Mouse (Mus musculus) forebrain, embryonic 16.5 days (tissue): ENCODE measurements around the gene Gm20518. TPM values are rescaled to one million over a fixed set of nuclear protein-coding genes. Genes with fewer than 3 reads are reported as not detected.
A peak's percentile ranks its signal among the peaks of the same experiment; 100 is the strongest.

Source experiments
- ATAC-seq: fragments of 200-750 bp; cut with Nextera tagmentation; 2 replicates; pipeline ENCODE4 v1.8.0; 2017; ENCODE audit warnings: mild to moderate bottlenecking, moderate library complexity
- H3K27ac ChIP-seq: fragments of 300-500 bp; sonication (generic); 2 replicates; pipeline ENCODE4 v1.5.1; 2014; ENCODE audit warnings: low read length, control low read depth
- H3K27me3 ChIP-seq: fragments of 300-500 bp; sonication (generic); replicated peaks from 2 replicates; pipeline ENCODE4 v1.6.1; 2014; ENCODE audit warnings: low read length; ENCODE audit not compliant: control insufficient read depth, insufficient read depth
- H3K36me3 ChIP-seq: fragments of 300-500 bp; sonication (generic); 2 replicates; pipeline ENCODE4 v1.6.1; 2014; ENCODE audit not compliant: control insufficient read depth, insufficient read depth
- H3K4me1 ChIP-seq: fragments of 300-500 bp; sonication (generic); replicated peaks from 2 replicates; pipeline ENCODE4 v1.6.1; 2014; ENCODE audit warnings: low read length; ENCODE audit not compliant: control insufficient read depth, insufficient read depth
- H3K4me2 ChIP-seq: fragments of 300-500 bp; sonication (generic); 2 replicates; pipeline ENCODE4 v1.6.1; 2014; ENCODE audit warnings: mild to moderate bottlenecking, low read length, control low read depth
- H3K4me3 ChIP-seq: fragments of 300-500 bp; sonication (generic); replicated peaks from 2 replicates; pipeline ENCODE4 v1.5.1; 2014; ENCODE audit warnings: mild to moderate bottlenecking, low read length, control low read depth
- H3K9ac ChIP-seq: fragments of 300-500 bp; sonication (generic); replicated peaks from 2 replicates; pipeline ENCODE4 v1.6.1; 2014; ENCODE audit warnings: low read depth, low read length, control low read depth
- H3K9me3 ChIP-seq: fragments of 300-500 bp; sonication (generic); 2 replicates; pipeline ENCODE4 v1.6.1; 2016; ENCODE audit warnings: low read length; ENCODE audit not compliant: control insufficient read depth
- WGBS: fragments of 180-500 bp; shearing (Covaris S2); extraction: QIAGEN DNeasy Blood & Tissue Kit; methylation state at CpG from one replicate; pipeline ENCODE4 v1.1.7; 2014; 5-methylcytosine and 5-hydroxymethylcytosine counted together
- polyA plus RNA-seq: library from polyadenylated mRNA; unstranded; fragments of >200 nt; fragmentation: Nextera tagmentation; extraction: Ambion mirVana; gene quantifications from 2 replicates; pipeline ENCODE4 v1.2.1, GENCODE M21; 2015

Gm20518 gene
- polyA plus RNA-seq, 1 experiment from 2014 or later, result 1.1 TPM

DNA sequence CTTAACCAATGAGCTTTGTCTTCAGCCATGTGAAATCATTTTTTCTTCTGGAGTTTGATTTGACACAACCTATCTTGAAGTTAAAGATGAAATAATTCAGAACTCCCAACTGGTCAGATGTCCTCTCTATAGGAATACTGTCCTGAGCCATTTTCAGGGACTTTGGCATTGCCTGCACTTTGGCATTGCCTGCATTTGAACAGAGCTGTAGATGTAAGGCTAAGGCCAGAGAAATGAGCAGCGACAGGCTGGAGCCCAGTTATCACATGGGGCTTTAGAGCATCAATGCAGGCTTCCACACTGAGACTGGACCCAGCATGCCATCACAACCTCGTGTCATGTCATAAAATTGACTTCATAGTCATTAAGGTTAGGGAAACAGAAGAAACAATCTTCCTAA, 38.2 kb downstream of the Gm20518 start:
- no peak overlapping the region for H3K27ac ChIP-seq
- WGBS, result 87% methylated on average over 2 of the region's 2 CpGs
- no peaks in the 10 kb centered on the region for H3K9me3 ChIP-seq
- no peak overlapping the region for H3K4me2 ChIP-seq
- no peaks in the 10 kb centered on the region for H3K4me1 ChIP-seq
- peaks cover 34% of the 10 kb centered on the region for H3K36me3 ChIP-seq
- H3K27me3 ChIP-seq, result no peaks in the 10 kb centered on the region
- no peak overlapping the region for H3K4me3 ChIP-seq
- no peak overlapping the region for H3K9ac ChIP-seq
- ATAC-seq, result no peak

DNA sequence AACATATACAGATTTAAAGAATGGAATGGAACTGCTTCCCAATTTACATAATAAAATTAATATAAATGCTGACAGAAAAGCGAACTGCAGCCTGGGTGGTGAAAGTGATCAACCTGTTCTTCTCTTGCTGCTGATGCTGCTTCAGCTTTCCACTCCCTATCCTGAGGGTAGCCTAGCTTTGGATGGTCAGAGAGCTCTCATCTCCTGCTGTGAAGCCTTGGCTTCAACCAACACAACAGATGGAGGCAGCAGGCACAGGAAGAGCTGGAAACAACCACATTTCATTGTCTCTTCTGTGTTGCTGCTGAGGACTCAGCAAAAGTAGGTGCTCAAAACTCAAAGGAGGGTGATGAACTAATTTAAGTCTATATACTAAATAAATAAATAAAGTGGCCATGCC, 39.6 kb downstream of the Gm20518 start:
- WGBS, result 100% methylated on average over 1 of the region's 1 CpGs
- Histone ChIP-seq H3K27me3 (no peaks in the 10 kb centered on the region), H3K4me3 (no peak overlapping the region), H3K9me3 (no peaks in the 10 kb centered on the region), H3K4me2 (no peak overlapping the region), H3K9ac (no peak overlapping the region), H3K27ac (no peak overlapping the region), H3K4me1 (no peaks in the 10 kb centered on the region), H3K36me3 (peaks cover 26% of the 10 kb centered on the region)
- ATAC-seq, result no peak

DNA sequence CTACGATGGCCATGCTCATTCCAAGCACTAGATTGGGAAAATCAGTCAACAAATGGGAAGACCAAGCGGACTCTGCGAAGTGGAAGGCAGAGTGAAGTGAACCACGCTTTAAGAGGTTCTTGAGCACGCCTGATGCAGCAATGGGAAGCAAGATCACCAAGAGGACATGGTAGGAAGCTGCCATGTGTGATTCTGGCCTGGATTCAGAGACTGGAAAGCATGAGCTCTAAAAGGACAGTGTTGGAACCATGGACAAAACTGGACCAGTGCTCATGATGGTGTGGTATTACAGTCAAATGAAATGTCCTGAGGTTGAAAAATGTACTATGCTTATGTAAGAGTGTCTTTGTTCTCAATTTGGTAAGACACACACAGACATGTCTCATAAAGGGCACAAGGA, 40.1 kb downstream of the Gm20518 start:
- Histone ChIP-seq H3K9me3 (no peaks in the 10 kb centered on the region), H3K4me1 (no peaks in the 10 kb centered on the region), H3K27me3 (no peaks in the 10 kb centered on the region), H3K4me2 (no peak overlapping the region), H3K9ac (no peak overlapping the region), H3K4me3 (no peak overlapping the region), H3K27ac (no peak overlapping the region), H3K36me3 (peaks cover 27% of the 10 kb centered on the region)
- 93% methylated on average over 5 of the region's 5 CpGs for WGBS
- no peak for ATAC-seq

DNA sequence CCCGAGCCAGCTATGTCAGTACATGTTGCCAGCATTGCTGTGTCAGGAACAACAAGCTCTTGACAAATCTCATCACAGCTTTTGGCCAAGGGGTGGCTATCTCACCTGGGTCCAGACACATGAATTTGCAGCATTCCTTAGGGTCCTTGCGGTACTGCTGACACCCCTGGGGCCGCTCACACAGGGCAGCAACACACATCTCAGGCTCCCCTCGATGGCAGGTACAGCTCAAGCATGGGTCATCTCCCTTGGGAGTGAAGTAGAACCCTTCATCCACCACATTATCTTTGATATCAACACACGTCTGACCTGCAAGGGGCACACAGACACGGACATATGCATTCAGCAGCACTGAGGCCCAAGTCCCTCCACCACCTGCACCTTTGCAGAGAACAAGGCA, 42.0 kb downstream of the Gm20518 start:
- Histone ChIP-seq H3K9me3 (no peaks in the 10 kb centered on the region), H3K27me3 (no peaks in the 10 kb centered on the region), H3K4me3 (no peak overlapping the region), H3K4me1 (no peaks in the 10 kb centered on the region), H3K27ac (no peak overlapping the region), H3K4me2 (no peak overlapping the region), H3K36me3 (peaks cover 31% of the 10 kb centered on the region), H3K9ac (no peak overlapping the region)
- 86% methylated on average over 6 of the region's 6 CpGs for WGBS
- ATAC-seq, result no peak

DNA sequence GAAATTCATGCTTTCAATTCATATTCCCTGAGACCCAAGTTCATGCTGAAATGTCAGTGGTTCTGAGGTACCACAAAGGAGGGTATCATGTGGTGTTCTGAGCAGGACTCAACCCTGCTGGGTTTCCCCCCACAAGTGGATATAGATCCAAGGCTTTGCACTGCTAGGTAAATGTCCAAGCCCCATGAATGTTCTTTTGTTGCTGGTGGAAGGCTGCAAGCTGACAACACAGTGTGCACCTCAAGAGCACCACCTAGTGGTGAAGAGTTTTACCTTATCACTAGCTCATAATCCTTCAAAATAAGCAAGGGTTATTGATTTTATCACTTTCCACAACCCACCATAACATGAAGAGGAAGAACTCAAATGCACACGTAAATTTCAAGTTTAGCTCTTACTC, 42.5 kb downstream of the Gm20518 start:
- no peak overlapping the region for H3K4me2 ChIP-seq
- 31% methylated on average over 1 of the region's 1 CpGs for WGBS
- H3K4me3 ChIP-seq, result no peak overlapping the region
- no peaks in the 10 kb centered on the region for H3K9me3 ChIP-seq
- no peaks in the 10 kb centered on the region for H3K4me1 ChIP-seq
- peak; percentile 75 for ATAC-seq
- H3K36me3 ChIP-seq, result peaks cover 29% of the 10 kb centered on the region
- peak overlapping the region; percentile 56 for H3K27ac ChIP-seq
- H3K27me3 ChIP-seq, result no peaks in the 10 kb centered on the region
- H3K9ac ChIP-seq, result no peak overlapping the region

DNA sequence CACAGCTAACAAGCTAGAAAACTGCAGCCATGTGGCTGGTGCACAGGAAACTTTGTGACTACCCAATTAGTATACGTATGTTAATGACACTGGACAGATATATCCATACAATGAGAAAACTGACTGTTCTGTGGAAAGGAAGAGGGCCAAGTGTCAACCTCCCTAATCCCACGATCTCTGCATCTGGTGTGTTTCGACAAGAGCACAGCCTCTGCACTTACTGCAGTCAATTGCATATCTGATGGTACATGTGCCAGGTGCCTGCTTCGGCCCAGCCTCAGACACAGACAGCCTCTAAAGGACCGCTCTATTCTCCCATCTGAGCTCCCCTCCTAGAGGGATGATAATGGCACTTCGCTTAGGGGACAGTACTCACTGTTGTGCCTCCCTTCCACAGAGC, 43.0 kb downstream of the Gm20518 start:
- Histone ChIP-seq H3K9ac (no peak overlapping the region), H3K36me3 (peaks cover 32% of the 10 kb centered on the region), H3K4me1 (no peaks in the 10 kb centered on the region), H3K4me3 (no peak overlapping the region), H3K27me3 (no peaks in the 10 kb centered on the region), H3K9me3 (no peaks in the 10 kb centered on the region), H3K4me2 (no peak overlapping the region), H3K27ac (peak overlapping the region; percentile 56)
- WGBS, result 94% methylated on average over 6 of the region's 6 CpGs
- 0 out of 2 replicates have a peak, but pooled peaks have one; percentile 19 for ATAC-seq

DNA sequence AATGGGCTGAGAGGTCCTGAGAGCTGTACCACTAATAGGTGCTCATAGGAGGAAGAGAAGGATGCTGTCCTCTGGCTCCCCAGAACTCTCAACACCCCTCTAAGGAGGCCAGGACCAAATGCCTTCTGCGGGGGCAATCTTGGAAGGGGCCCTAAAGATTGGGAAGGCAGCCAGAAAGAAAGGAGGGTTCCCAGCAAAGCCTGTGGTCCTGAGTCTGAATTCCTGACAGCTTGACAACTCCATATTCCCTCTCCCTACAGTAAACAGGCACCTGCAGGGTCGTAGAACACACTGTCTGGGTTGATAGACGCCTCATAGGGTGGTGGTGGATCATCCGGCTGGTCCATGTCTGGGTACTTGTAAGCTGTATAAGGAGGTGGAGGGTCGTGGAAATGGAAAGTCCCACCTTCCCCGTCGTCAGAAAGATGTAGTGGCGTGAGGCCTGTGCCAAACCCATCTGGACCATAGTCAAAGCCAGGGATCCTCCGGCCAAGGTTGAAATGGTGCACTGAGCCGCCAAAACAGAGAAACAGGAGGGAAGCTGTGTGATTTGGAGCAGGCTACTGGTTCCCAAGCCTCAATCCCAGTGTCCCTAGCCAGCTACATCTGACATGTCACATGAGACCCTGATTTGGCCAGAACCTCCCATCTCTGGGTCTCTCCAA, 47.6 kb downstream of the Gm20518 start:
- Histone ChIP-seq H3K4me3 (no peak overlapping the region), H3K27me3 (no peaks in the 10 kb centered on the region), H3K4me2 (no peak overlapping the region), H3K9ac (no peak overlapping the region), H3K4me1 (no peaks in the 10 kb centered on the region), H3K27ac (no peak overlapping the region), H3K36me3 (peaks cover 37% of the 10 kb centered on the region), H3K9me3 (no peaks in the 10 kb centered on the region)
- no peak for ATAC-seq
- 89% methylated on average over 10 of the region's 10 CpGs for WGBS

DNA sequence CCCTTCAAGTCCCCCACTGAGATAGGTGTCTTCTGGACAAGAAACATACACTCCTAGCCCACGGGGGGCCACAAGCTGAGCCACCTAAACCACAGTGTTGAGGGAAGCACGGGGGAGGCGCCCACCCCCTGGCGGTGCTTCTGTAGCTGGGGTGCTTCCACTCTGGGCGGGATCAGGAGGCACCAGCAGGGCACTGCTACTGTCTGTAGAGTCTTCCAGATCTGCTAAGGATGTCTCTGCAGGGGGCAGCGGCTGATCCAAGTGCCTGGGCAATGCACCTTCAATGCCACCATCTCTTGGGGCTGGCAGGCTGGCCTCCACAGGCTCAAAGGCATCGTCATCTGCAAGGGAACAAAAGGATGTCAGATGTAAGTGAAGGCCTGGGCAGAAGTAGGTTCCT, 49.0 kb downstream of the Gm20518 start:
- H3K4me2 ChIP-seq, result no peak overlapping the region
- H3K9ac ChIP-seq, result no peak overlapping the region
- ATAC-seq, result no peak
- no peaks in the 10 kb centered on the region for H3K4me1 ChIP-seq
- no peaks in the 10 kb centered on the region for H3K9me3 ChIP-seq
- no peak overlapping the region for H3K27ac ChIP-seq
- H3K36me3 ChIP-seq, result peaks cover 37% of the 10 kb centered on the region
- WGBS, result 95% methylated on average over 7 of the region's 7 CpGs
- no peak overlapping the region for H3K4me3 ChIP-seq
- H3K27me3 ChIP-seq, result no peaks in the 10 kb centered on the region

DNA sequence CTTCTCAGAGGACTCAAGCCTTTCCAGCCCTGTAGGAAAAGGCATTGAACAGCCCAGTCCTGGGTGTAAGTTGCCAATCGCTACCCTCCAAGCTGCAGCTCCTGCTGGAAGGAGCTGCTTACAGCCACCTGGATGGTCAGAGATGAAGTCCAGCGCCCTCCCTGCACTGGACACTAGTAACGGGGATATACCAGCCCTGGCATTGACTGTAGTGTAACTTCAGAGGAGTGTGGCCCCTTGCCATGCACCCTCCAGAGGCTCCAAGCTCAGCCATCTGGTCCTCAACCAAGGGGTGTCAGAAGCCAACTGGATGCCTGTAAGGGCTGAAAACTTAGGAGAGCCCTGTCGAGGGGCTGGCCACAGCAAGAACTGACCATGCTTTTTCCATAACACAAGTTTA, 51.5 kb downstream of the Gm20518 start:
- Histone ChIP-seq H3K4me3 (no peak overlapping the region), H3K9me3 (no peaks in the 10 kb centered on the region), H3K4me2 (no peak overlapping the region), H3K9ac (no peak overlapping the region), H3K36me3 (peaks cover 22% of the 10 kb centered on the region), H3K4me1 (0 out of 2 replicates have a peak, but pooled peaks cover 2% of the 10 kb centered on the region), H3K27me3 (peaks cover 17% of the 10 kb centered on the region), H3K27ac (no peak overlapping the region)
- no peak for ATAC-seq
- 84% methylated on average over 4 of the region's 4 CpGs for WGBS

DNA sequence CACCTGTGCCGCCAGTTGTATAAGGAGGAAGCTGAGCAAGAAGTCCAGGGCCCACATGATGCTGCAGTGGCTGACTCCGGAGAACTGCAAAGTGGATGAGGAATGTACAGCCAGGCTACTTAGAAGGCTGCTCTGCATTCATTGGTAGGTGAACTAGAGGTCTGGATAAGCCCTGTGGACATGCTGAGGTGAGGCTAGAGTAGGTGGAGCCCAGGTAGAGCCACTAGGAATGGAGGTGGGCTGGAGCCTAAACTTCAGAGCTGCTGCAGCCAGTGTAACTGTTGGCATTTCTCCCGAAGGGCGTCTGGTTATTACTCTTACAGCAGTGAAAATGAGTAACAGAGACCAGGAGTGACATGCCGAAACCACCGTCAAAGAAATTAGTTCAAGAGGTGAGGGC, 53.4 kb downstream of the Gm20518 start, which contains the start of gene Car15:
Gene Car15, minus strand, starts transcription at position 314 of the 400 bp plus-strand sequence.
- no peak for ATAC-seq
- peaks cover 23% of the 10 kb centered on the region for H3K27me3 ChIP-seq
- no peak within 1 kb of the TSS for H3K4me3 ChIP-seq
- no peak within 1 kb of the TSS for H3K27ac ChIP-seq
- H3K36me3 ChIP-seq, result peaks cover 14% of the 10 kb centered on the region
- WGBS, result 82% methylated on average over 6 of the region's 6 CpGs
- H3K9me3 ChIP-seq, result no peaks in the 10 kb centered on the region
- peaks cover 16% of the 10 kb centered on the region for H3K4me1 ChIP-seq
- H3K9ac ChIP-seq, result no peak within 1 kb of the TSS
- H3K4me2 ChIP-seq, result no peak within 1 kb of the TSS
